Mouse (Mus musculus): ENCODE measurements around the gene Spo11.

DNA sequence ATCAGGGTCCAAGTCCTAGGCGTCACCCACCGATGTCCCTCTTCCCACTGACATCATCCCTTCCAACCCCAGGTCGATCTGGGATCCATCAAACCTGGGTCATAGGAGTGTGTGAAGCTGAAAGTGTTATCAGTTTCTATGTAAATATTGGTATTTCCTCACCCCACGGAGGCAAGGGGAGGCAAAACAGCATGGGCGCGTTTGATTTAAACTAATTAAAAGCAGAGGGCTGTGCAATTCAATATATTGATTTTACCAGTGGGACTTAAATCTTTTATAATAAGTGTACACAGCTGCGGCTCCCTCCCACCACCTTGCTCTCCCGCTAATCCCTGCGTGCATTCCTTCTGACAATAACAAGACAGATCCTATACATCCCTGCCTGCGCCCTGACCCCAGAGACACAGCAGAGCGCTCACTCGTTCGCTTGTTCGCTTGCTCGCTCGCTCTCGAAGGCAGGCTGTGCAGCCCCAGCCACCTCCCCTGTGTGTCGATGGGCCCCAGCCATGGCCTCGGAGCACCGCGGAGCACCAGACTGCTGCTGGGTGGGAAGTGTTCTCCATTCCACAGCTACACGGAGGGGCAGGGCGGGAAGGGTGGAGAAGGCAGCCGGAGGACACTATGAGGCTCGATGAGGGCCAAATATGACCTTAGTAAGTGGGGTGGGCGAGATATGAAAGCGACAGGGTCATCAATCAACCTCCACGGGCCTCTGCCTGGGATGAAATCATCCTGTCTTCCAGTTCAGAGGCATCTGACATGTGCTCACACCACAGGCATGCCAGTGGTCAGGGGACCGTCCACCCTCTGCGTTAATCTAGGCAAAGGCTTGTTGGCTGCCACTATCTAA, 42.4 kb upstream of the Spo11 start:
- TF ChIP-seq POLR2A (IDR thresholded peaks at IDR 0.05; ENCODE audit: low read depth, low read length) = no peak
- no peak for TF ChIP-seq CTCF (IDR thresholded peaks at IDR 0.05; ENCODE audit: borderline replicate concordance, insufficient read depth, low read length)
